Mouse (Mus musculus): ENCODE data around the gene Cbfa2t2. TPM values are rescaled to one million over a fixed set of nuclear protein-coding genes. Genes with fewer than 3 reads are reported as not detected.

The Cbfa2t2 gene
- polyA plus RNA-seq, 1 experiment from 2014 or later: 10.3 TPM

DNA sequence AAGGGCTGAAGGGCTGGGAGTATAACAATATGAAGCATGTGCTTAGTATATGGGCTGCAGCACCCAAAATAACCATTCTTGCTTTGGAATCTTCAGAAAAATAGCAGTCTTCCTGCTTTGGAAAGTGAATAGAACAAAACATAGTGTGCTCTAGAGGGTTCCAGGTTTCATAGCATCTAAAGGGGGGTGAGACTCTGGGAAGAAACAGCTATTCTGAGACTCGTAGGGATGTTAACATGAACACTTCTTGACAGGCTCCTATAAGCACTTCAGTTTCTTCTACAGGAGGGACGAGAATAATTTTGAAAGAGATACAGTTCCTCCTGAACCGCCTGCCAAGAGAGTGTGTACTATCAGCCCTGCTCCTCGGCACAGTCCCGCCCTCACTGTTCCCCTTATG is 81.1 kb downstream of the Cbfa2t2 start:
- Histone ChIP-seq H3K9me3 (ENCODE audit: control insufficient read depth, low read length) (no peaks in the 10 kb centered on the region), H3K4me1 (replicated peaks; ENCODE audit: control insufficient read depth, insufficient read depth) (no peaks in the 10 kb centered on the region), H3K9ac (ENCODE audit: low read length) (no peak overlapping the region), H3K36me3 (ENCODE audit: control insufficient read depth, insufficient read depth, low read length) (no peaks in the 10 kb centered on the region), H3K4me3 (ENCODE audit: low read depth, low read length) (no peak overlapping the region), H3K27me3 (ENCODE audit: control insufficient read depth, insufficient read depth, low read length) (no peaks in the 10 kb centered on the region), H3K27ac (replicated peaks) (no peak overlapping the region), H3K4me2 (replicated peaks; ENCODE audit: low read depth) (no peak overlapping the region)
- DNase-seq (ENCODE audit: low spot score) (no peak), ATAC-seq (ENCODE audit: low FRiP score, low TSS enrichment) (no peak)
- TF ChIP-seq EP300 (optimal IDR thresholded peaks at IDR 0.05) (no peak), CTCF (IDR thresholded peaks at IDR 0.05; ENCODE audit: low read depth) (no peak)
- 85% methylated on average over 5 of the region's 5 CpGs for WGBS

GRCm38 (mm10) chr2:154521449-154521848 is 85.2 kb downstream of the Cbfa2t2 start:
- Histone ChIP-seq H3K4me3 (ENCODE audit: low read depth, low read length) (no peak overlapping the region), H3K4me1 (replicated peaks; ENCODE audit: control insufficient read depth, insufficient read depth) (no peaks in the 10 kb centered on the region), H3K27me3 (ENCODE audit: control insufficient read depth, insufficient read depth, low read length) (no peaks in the 10 kb centered on the region), H3K27ac (replicated peaks) (no peak overlapping the region), H3K9me3 (ENCODE audit: control insufficient read depth, low read length) (no peaks in the 10 kb centered on the region), H3K36me3 (ENCODE audit: control insufficient read depth, insufficient read depth, low read length) (peaks cover 5% of the 10 kb centered on the region), H3K4me2 (replicated peaks; ENCODE audit: low read depth) (no peak overlapping the region), H3K9ac (ENCODE audit: low read length) (no peak overlapping the region)
- ATAC-seq (ENCODE audit: low FRiP score, low TSS enrichment) (no peak), DNase-seq (ENCODE audit: low spot score) (no peak)
- TF ChIP-seq CTCF (IDR thresholded peaks at IDR 0.05; ENCODE audit: low read depth): no peak

GRCm38 (mm10) chr2:154522334-154522733 is 86.1 kb downstream of the Cbfa2t2 start:
- TF ChIP-seq CTCF (IDR thresholded peaks at IDR 0.05; ENCODE audit: low read depth): no peak
- TF ChIP-seq EP300 (optimal IDR thresholded peaks at IDR 0.05): no peak
- Histone ChIP-seq H3K4me2 (replicated peaks; ENCODE audit: low read depth) (no peak overlapping the region), H3K4me1 (replicated peaks; ENCODE audit: control insufficient read depth, insufficient read depth) (no peaks in the 10 kb centered on the region), H3K4me3 (ENCODE audit: low read depth, low read length) (no peak overlapping the region), H3K36me3 (ENCODE audit: control insufficient read depth, insufficient read depth, low read length) (peaks cover 5% of the 10 kb centered on the region), H3K9ac (ENCODE audit: low read length) (no peak overlapping the region), H3K27ac (replicated peaks) (no peak overlapping the region), H3K27me3 (ENCODE audit: control insufficient read depth, insufficient read depth, low read length) (no peaks in the 10 kb centered on the region), H3K9me3 (ENCODE audit: control insufficient read depth, low read length) (no peaks in the 10 kb centered on the region)
- 92% methylated on average over 5 of the region's 5 CpGs for WGBS
- no peak for ATAC-seq (ENCODE audit: low FRiP score, low TSS enrichment)
- no peak for DNase-seq (ENCODE audit: low spot score)

DNA sequence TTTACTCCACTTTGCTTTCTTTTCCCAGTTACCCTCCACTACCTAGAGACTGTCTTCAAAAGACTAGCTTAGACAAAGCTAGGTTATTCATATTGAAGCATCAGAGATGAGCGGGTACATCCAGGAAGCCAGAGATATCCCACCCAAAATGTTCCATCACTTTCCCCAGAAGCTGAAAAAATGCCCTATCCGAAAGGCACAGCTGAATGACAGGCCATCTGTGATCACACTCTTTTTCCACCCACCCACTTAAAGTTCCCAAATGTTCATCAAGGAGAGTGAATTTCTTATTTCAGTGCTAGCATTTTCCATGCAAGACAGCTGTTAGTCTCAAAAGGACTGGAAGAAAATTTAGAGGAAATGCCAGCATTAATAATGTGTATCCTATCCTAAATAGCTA is 89.0 kb downstream of the Cbfa2t2 start:
- Histone ChIP-seq H3K36me3 (ENCODE audit: control insufficient read depth, insufficient read depth, low read length) (peaks cover 8% of the 10 kb centered on the region), H3K9ac (ENCODE audit: low read length) (no peak overlapping the region), H3K4me3 (ENCODE audit: low read depth, low read length) (no peak overlapping the region), H3K27me3 (ENCODE audit: control insufficient read depth, insufficient read depth, low read length) (no peaks in the 10 kb centered on the region), H3K4me2 (replicated peaks; ENCODE audit: low read depth) (no peak overlapping the region), H3K9me3 (ENCODE audit: control insufficient read depth, low read length) (no peaks in the 10 kb centered on the region), H3K27ac (replicated peaks) (no peak overlapping the region), H3K4me1 (replicated peaks; ENCODE audit: control insufficient read depth, insufficient read depth) (no peaks in the 10 kb centered on the region)
- DNase-seq (ENCODE audit: low spot score) (no peak), ATAC-seq (ENCODE audit: low FRiP score, low TSS enrichment) (no peak)
- 85% methylated on average over 2 of the region's 2 CpGs for WGBS
- TF ChIP-seq EP300 (optimal IDR thresholded peaks at IDR 0.05): no peak
- TF ChIP-seq CTCF (IDR thresholded peaks at IDR 0.05; ENCODE audit: low read depth): no peak

- 25% methylated on average over 3 of the region's 3 CpGs for WGBS
- no peaks in the 10 kb centered on the region for H3K27me3 ChIP-seq (ENCODE audit: control insufficient read depth, insufficient read depth, low read length)
- no peak for TF ChIP-seq EP300 (optimal IDR thresholded peaks at IDR 0.05)
- TF ChIP-seq CTCF (IDR thresholded peaks at IDR 0.05; ENCODE audit: low read depth): no peak
- H3K27ac ChIP-seq (replicated peaks): no peak overlapping the region
- H3K9ac ChIP-seq (ENCODE audit: low read length): no peak overlapping the region
- DNase-seq (ENCODE audit: low spot score) (peak; percentile 26), ATAC-seq (ENCODE audit: low FRiP score, low TSS enrichment) (0 out of 2 replicates have a peak, but pooled peaks have one; percentile 47)
- peaks cover 11% of the 10 kb centered on the region for H3K36me3 ChIP-seq (ENCODE audit: control insufficient read depth, insufficient read depth, low read length)
- H3K4me3 ChIP-seq (ENCODE audit: low read depth, low read length): no peak overlapping the region
- no peaks in the 10 kb centered on the region for H3K9me3 ChIP-seq (ENCODE audit: control insufficient read depth, low read length)
- no peak overlapping the region for H3K4me2 ChIP-seq (replicated peaks; ENCODE audit: low read depth)
- no peaks in the 10 kb centered on the region for H3K4me1 ChIP-seq (replicated peaks; ENCODE audit: control insufficient read depth, insufficient read depth)
Measured at GRCm38 (mm10) chr2:154526531-154526930, 90.2 kb downstream of the Cbfa2t2 start.

GRCm38 (mm10) chr2:154532888-154533287 is 96.6 kb downstream of the Cbfa2t2 start:
- 62% methylated on average over 3 of the region's 3 CpGs for WGBS
- TF ChIP-seq EP300 (optimal IDR thresholded peaks at IDR 0.05): no peak
- TF ChIP-seq CTCF (IDR thresholded peaks at IDR 0.05; ENCODE audit: low read depth): no peak
- Histone ChIP-seq H3K4me2 (replicated peaks; ENCODE audit: low read depth) (no peak overlapping the region), H3K27ac (replicated peaks) (no peak overlapping the region), H3K9me3 (ENCODE audit: control insufficient read depth, low read length) (no peaks in the 10 kb centered on the region), H3K27me3 (ENCODE audit: control insufficient read depth, insufficient read depth, low read length) (no peaks in the 10 kb centered on the region), H3K4me1 (replicated peaks; ENCODE audit: control insufficient read depth, insufficient read depth) (no peaks in the 10 kb centered on the region), H3K4me3 (ENCODE audit: low read depth, low read length) (no peak overlapping the region), H3K9ac (ENCODE audit: low read length) (no peak overlapping the region), H3K36me3 (ENCODE audit: control insufficient read depth, insufficient read depth, low read length) (peaks cover 12% of the 10 kb centered on the region)
- ATAC-seq (ENCODE audit: low FRiP score, low TSS enrichment) (no peak), DNase-seq (ENCODE audit: low spot score) (no peak)

Data from stomach, postnatal 0 days (tissue).